Mouse (Mus musculus) heart, adult 2 months (tissue): Measurements from ENCODE around the gene Wdr24.

Source experiments
- CTCF ChIP-seq: fragments of 200-600 bp; IDR thresholded peaks from 2 replicates; pipeline ENCODE4 v1.8.1; 2022; ENCODE audit warnings: antibody characterized with exemption, mild to moderate bottlenecking, moderate library complexity
- EP300 ChIP-seq: fragments of 200-500 bp; IDR thresholded peaks from 2 replicates; pipeline ENCODE4 v1.6.1; 2011; ENCODE audit warnings: low read depth, low read length, control low read depth; ENCODE audit not compliant: insufficient read depth
- POLR2A ChIP-seq: fragments of 200-500 bp; IDR thresholded peaks from 2 replicates; pipeline ENCODE4 v1.6.1; 2011; ENCODE audit warnings: mild to moderate bottlenecking, low read depth, low read length, control low read depth; ENCODE audit not compliant: insufficient read depth

DNA sequence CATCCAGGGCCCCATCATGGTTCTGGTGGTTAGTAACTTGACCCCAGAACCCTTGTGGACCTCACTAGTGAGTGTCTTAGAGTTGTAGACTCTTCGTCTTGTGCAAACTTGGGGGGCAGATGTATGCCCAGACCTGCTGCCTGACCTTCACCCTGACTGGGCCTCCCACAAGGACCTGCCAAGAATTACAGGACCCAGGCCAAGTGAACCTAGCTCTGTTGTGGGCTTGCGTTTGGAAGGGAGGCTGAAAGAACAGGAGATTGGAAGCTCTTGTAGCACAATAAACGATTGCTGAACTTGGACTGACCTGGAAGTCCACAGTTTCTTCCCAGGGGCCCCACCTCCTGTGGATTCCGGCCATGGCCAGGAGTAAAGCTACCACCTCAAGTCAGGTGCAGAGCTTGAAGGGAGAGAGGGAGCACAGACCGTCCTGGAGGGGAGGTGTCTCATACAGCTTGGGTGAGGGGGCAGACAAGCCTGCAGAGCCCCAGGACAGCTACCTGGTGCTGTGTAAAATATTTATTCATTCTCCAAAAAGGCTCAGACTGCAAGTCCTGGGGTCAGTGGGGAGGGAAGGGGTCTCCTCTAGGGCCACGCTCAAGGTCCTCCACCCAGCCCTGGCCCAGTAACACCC, 10.7 kb downstream of the Wdr24 start:
- TF ChIP-seq CTCF (no peak), POLR2A (no peak), EP300 (no peak)
